Mouse (Mus musculus): ENCODE results near the gene Gramd1b.
A peak's percentile ranks its signal among the peaks of the same experiment; 100 is the strongest.
"Not testable (repeated sequence)": the region's sequence is repeated elsewhere in the genome, so short reads cannot be mapped to it uniquely, and the experiment has no call there.

Gene Gramd1b

DNA sequence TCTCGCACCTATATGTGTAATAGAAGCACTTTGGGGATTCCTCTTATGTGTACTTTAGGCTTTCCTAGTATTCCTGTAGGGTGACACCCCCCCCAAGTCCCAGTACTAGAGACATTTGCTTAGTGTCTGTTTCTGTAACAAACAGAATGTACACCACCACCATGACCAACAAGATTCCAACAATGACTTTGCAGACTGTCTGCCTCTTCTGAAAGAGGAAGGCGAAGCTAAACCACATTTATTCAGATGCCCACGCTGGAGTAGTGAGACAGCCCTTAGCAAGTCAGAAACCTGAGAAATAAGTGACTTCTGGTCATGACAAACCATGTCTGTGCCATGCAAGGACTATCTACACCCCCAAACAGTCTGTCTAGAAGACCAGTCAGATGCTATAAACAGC is 11.9 kb downstream of the Gramd1b start:
- DNase-seq (ENCODE audit: low read depth, low spot score) = no peak

DNA sequence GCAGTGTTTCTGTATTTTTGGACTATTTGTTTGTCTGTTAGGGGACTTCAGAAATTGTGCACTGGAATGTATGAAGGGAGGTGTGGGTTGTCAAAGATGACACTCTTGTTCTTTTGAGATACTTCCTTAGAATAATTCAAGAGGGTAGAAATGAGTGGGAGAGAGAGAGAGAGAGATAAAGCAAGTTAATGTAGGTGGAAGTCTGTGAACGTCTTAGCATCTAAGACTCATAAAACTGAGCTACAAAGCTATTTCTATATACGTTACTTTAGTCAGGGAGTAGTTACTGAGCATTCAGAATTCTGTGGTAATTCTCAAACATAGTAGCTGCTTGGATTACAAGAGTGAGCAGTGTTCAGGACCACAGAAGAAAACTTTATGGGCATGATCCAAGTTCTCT is 19.2 kb downstream of the Gramd1b start:
- peak; percentile 55 for DNase-seq (ENCODE audit: low read depth, low spot score)

- DNase-seq (ENCODE audit: low read depth, low spot score) = peak; percentile 70
These were observed 21.7 kb downstream of the Gramd1b start for GRCm38 (mm10) chr9:40509479-40509878.

- DNase-seq (ENCODE audit: low read depth, low spot score) = peak; percentile 83
These were observed 24.6 kb downstream of the Gramd1b start for GRCm38 (mm10) chr9:40506576-40506975.

DNA sequence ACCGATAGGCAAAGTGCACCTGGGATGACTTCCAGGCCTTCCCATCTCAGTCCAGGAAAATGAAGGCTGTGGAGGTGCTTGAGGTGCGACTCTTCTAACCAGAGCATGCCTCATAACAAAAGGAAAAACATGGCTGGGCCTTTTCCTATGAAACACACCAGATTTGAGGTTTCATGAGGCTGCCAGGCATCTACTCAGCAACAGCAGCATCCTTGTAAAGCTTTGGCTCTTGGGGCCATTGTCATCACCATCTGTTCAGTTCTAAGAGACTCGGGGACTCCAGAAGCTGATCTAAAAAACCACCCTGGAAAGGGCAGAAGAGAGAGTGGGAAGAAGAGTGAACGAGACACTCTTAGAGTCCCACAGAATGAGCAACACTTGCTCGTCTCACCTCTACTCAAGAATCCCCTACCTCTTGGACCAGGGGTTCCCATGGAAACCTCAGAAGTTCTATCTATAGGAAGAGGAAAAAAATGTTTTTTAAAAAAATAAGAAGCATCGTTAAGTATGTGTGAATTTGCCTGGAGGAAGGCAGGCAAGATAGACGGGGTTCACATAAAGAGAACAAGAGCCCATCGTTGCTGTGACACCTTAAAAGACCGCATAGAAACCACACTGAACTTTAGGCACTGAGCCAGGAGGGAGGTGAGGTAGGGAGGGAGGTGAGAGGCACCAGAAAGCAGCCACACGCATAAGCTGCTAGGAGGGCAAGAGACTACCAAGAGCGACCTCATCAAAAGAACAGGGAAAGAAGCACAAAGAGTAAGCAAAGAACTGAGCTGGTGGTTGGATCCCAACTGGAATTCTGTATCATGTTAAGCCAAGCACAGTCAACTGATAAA is 25.5 kb downstream of the Gramd1b start:
- DNase-seq (ENCODE audit: low read depth, low spot score) = peak; percentile 93

DNA sequence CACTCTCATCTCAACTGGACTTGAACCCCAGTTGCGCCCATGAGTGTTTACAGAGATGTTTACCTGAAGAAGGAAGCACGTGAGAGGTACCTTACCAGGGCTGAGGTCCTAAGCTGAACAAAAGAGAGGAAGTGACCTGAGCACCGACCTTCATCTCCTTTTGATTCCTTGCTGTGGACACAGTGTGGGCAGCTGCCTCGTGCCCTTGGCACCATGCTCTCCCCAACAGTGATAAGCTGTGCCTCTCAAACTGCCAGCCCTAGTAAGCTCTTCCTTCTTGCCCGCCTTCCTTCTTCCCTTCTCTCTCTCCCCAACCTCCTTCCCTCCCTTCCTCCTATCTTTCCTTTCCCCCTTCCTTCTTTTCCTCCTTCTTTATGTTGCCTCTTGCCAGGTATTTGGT is 26.3 kb downstream of the Gramd1b start:
- no peak for DNase-seq (ENCODE audit: low read depth, low spot score)

DNA sequence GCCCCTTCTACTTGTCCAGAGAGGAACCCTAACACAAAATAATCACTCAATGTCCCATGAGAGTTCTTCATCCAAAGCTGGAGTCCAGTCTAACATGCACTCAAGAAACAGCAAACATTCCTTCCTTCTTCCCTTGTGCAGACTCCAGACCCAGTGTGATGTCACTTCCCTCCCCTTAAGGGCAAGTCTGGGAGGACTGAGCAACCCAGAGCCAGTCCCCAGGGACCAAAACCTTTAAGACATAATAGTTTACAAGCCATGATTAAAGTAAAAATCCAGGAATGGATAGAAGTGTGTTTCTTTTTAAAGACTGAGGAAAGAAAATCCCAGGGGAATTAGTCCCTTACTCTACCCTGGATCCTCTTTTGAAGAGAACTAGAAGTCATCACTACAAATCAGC is 30.5 kb downstream of the Gramd1b start:
- DNase-seq (ENCODE audit: low read depth, low spot score) = no peak

DNA sequence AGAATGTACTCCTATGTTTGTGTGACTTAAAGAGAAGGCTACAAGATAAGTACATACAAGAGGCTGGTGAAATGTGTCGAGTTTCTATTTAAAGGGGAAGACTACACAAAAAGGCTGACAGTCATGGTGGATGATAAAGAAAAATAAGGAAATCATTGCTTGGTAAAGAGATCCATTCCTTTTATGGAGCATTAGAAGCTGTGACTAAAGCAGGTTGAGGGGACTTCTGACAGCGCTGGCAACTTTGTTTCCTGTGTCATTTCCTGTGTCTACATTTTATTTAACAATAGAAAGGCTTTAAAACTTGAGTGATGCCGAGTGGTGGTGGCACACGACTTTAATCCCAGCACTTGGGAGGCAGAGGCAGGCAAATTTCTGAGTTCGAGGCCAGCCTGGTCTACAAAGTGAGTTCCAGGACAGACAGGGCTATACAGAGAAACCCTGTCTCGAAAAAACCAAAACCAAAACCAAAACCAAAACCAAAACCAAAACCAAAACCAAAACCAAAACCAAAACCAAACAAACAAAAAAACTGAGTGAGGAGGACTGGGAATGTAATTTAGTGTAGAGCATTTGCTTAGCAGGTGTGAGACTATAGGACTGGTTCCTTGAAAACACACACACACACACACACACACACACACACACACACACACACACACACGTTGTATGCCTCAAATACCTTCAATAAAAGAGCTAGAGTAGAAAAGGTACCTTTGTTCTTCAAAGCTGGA is 48.7 kb downstream of the Gramd1b start:
- not testable (repeated sequence) for DNase-seq (ENCODE audit: low read depth, low spot score)

GRCm38 (mm10) chr9:40481271-40481670 is 49.9 kb downstream of the Gramd1b start:
- no peak for DNase-seq (ENCODE audit: low read depth, low spot score)

GRCm38 (mm10) chr9:40479333-40479732 is 51.9 kb downstream of the Gramd1b start:
- DNase-seq (ENCODE audit: low read depth, low spot score) = no peak

DNA sequence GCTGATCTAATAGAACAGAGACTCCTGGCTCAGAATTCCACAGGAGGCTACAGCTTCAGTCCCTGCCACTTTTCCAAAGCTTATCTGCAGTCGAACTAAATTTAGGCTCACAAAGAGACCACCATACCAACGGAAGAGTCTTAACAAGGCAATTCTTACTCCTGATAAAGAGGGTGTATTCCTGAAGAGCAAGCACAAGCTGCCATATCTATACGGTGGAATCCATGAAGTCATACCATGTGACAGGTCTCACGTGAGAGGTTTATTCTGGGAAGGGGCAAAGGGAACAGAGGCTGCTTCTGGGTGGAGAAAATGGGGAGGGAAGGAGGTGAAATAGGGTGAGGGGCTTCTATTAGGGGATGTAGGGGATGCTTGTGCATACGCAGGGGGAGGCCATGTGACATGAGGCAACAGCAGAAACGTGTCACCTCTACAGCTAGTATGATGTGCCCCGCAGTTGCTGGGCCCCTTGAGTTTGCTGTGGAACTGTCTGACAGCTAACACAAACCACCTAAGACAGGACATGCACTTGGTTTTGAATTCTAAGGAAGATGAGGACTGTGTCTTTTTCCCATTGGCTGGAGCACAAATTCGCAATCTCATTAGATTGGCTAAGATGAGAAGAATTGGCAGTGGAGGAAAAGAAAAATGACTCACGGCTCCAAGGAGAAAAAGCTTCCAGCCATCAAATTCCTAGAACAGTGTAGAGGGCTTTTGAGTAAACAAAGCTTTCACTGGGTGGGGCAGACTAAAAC is 52.9 kb downstream of the Gramd1b start:
- no peak for DNase-seq (ENCODE audit: low read depth, low spot score)

GRCm38 (mm10) chr9:40477611-40478010 is 53.6 kb downstream of the Gramd1b start:
- no peak for DNase-seq (ENCODE audit: low read depth, low spot score)

DNA sequence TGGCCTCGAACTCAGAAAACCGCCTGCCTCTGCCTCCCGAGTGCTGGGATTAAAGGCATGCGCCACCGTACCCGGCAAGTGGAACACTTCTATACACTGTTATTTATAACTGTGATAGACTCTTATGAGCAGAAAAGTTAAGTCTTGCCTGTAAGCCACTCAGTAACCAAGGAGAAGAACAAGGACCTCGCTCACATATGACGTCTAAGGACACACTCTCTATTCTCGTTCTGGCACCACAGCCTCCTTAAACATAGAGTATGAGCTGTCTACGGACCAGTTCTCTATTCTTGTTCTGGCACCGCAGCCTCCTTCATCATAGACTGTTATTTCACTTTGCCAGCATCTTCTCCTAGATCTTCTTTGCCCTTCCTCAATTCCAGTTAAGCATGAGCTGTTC is 55.1 kb downstream of the Gramd1b start:
- DNase-seq (ENCODE audit: low read depth, low spot score) = no peak

- no peak for DNase-seq (ENCODE audit: low read depth, low spot score)
These were observed 58.1 kb downstream of the Gramd1b start for GRCm38 (mm10) chr9:40472961-40473510.

DNA sequence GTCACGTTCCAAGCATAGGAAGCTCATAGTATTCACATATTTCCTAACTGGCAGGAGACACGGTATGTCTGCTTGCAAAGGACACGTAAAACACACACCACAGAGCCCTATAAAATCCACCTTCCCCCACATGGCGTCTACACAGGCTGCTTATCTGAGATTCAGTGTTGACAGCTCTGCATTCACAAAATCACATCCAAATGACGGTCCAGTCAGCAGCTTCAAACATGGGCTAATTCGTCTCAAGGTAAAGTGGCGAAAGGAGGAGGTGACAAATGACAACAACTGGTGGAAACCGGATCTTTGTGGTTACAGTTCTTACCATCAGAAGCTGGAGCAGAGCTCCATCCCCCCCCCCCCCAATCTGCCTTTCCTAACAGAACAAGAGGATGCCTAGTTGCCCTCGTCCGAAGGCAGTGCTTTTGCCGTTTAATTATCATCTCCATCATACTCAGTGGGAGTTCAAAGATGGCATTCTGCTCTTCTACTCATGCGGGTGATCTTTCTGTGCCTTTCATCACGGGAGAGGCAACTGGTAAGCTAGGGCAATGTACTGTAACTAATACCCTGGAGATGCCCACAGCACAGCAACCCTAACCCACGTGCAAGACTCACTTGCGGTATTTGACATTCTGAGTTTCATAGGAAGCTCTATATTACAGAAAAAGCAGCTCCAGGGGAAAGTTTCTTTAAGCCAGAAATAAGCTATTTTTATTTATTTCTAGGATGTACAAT is 61.6 kb downstream of the Gramd1b start:
- no peak for DNase-seq (ENCODE audit: low read depth, low spot score)

- no peak for DNase-seq (ENCODE audit: low read depth, low spot score)
These were observed 64.4 kb downstream of the Gramd1b start for GRCm38 (mm10) chr9:40466782-40467181.

DNA sequence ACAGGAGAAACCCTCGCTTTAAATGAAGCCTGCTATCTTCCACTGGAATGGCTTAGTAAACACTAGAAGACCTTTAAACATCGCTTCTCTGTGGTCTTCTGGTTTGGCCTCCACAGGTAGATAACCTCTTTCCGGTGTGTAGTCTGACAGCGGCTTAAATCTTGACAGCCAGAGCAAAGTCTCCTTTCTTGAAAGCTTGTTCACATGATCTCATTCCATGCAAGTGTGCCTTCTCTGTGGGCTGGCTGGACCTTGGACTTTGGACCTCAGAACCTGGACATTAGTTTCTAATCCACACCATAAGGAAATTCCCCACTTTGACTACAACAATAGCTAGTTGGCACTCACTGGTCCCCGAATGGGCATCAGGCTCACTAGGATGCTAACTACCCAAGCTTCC is 65.6 kb downstream of the Gramd1b start:
- no peak for DNase-seq (ENCODE audit: low read depth, low spot score)

DNA sequence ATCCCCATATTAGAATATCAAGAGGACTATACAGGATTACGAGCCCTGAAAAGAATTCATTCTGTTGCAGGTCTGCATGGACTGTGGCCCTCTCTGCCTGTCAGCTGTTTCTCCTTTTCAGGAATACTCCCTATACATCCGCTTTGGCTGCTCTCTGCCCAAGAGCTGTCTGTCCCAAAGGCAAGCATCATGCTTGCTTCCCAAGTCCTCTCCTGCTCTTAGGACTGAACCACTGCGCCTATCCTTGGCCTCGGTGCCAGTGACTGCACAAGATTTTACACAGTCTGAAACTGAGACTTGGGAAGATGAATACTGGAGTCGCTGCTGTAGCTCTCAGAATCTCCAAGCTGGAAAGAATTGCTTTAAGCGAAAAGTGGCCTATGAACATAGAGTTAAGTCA is 68.8 kb downstream of the Gramd1b start:
- no peak for DNase-seq (ENCODE audit: low read depth, low spot score)

DNA sequence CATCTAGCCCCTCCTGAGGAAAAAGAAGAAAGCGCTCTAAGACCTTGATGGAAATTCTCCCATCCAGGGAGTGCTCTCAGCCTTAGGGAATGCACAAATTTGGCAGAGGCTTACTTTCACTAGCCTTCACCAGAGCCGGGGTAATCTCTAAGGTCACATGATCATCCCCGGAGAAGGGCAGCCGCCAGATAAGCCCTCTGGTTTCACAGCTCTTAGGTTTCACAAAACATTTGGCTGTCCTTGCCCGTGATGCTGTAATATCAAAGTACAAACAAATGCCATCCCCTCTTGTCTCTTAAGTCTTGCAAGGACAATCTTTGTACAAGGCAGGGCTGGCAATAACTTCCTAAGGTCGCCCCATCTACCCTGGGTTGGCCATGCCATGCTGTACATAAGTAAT is 70.4 kb downstream of the Gramd1b start:
- DNase-seq (ENCODE audit: low read depth, low spot score) = no peak

DNA sequence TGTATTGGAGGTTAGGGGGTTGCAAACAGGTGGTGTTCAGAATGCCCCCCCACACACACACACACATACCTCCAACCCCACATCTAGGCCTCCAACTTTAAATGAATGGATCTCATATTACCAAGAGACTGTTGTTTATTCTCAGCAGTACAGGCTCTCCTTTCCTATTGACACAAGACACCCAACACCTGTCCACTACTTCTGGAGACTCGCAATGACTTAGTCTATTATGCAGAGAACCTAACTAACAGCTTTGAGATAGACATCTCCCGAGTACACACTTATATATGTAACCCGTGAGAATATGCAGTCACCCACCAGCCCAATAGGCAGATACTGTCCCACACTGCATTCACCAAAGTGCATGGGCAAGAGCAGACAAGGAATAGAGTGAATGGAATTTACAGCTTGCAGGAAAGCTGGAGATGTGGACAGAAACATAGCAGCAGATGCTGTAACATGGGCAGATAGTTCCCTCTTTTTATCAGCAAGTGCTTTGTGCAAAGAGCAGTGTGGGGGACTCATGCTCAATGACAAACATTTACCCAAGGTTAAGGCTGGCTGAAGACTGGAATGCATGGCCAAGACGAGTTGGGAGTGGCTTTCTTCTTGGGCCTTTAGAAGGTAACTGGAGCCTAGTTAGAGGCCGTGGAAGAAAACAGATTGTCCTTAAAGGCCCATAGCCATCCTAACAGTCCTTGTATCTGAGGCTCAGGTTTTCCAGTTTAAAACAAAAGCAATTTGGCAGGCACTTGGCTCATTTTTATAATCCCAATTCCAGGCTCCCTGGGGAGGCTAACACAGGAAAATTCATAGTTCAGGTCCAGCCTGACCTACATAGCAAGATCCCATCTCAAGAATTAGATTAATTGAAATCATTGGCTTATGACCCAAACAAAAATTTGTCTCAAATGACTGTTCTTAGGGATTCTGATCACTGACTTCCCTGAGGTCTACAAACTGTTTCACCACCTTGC is 71.6 kb downstream of the Gramd1b start:
- peak; percentile 52 for DNase-seq (ENCODE audit: low read depth, low spot score)
